Mouse (Mus musculus): Measurements from ENCODE around the gene Inpp4b.
"Not testable (repeated sequence)": the region's sequence is repeated elsewhere in the genome, so short reads cannot be mapped to it uniquely, and the experiment has no call there.

Inpp4b gene

GRCm38 (mm10) chr8:81992966-81993365 lies 650.6 kb downstream of the Inpp4b start:
- DNase-seq (ENCODE audit: low spot score in 2 of 2) = no peak

- DNase-seq (ENCODE audit: low spot score in 2 of 2) = no peak
These were observed 653.9 kb downstream of the Inpp4b start for GRCm38 (mm10) chr8:81996239-81996638.

- DNase-seq (ENCODE audit: low spot score in 2 of 2) = no peak
These were observed 654.5 kb downstream of the Inpp4b start for GRCm38 (mm10) chr8:81996823-81997222.

- DNase-seq (ENCODE audit: low spot score in 2 of 2) = no peak
These were observed 661.8 kb downstream of the Inpp4b start for GRCm38 (mm10) chr8:82004158-82004557.

- no peak for DNase-seq (ENCODE audit: low spot score in 2 of 2)
These were observed 663.1 kb downstream of the Inpp4b start for GRCm38 (mm10) chr8:82005466-82005865.

GRCm38 (mm10) chr8:82017792-82018191 lies 675.4 kb downstream of the Inpp4b start:
- DNase-seq (ENCODE audit: low spot score in 2 of 2) = no peak

GRCm38 (mm10) chr8:82027401-82027800 lies 685.0 kb downstream of the Inpp4b start:
- DNase-seq (ENCODE audit: low spot score in 2 of 2) = peak in 1 of 2 experiments; percentile 2

- DNase-seq (ENCODE audit: low spot score in 2 of 2) = peak in 1 of 2 experiments; percentile 6
These were observed 686.5 kb downstream of the Inpp4b start for GRCm38 (mm10) chr8:82028896-82029295.

- DNase-seq (ENCODE audit: low spot score in 2 of 2) = not testable (repeated sequence)
These were observed 689.7 kb downstream of the Inpp4b start for GRCm38 (mm10) chr8:82032035-82032434.

GRCm38 (mm10) chr8:82054030-82054429 lies 711.7 kb downstream of the Inpp4b start:
- no peak for DNase-seq (ENCODE audit: low spot score in 2 of 2)

- no peak for DNase-seq (ENCODE audit: low spot score in 2 of 2)
These were observed 725.3 kb downstream of the Inpp4b start for GRCm38 (mm10) chr8:82067619-82068018.

- no peak for DNase-seq (ENCODE audit: low spot score in 2 of 2)
These were observed 736.9 kb downstream of the Inpp4b start for GRCm38 (mm10) chr8:82079267-82079666.

- DNase-seq (ENCODE audit: low spot score in 2 of 2) = not testable (repeated sequence)
These were observed 744.3 kb downstream of the Inpp4b start for GRCm38 (mm10) chr8:82086631-82087030.

GRCm38 (mm10) chr8:82090901-82091300 lies 748.5 kb downstream of the Inpp4b start:
- DNase-seq (ENCODE audit: low spot score in 2 of 2) = no peak

- no peak for DNase-seq (ENCODE audit: low spot score in 2 of 2)
These were observed 750.9 kb downstream of the Inpp4b start for GRCm38 (mm10) chr8:82093274-82093673.

- no peak for DNase-seq (ENCODE audit: low spot score in 2 of 2)
These were observed 762.2 kb downstream of the Inpp4b start for GRCm38 (mm10) chr8:82104560-82104959.

GRCm38 (mm10) chr8:82106131-82106530 lies 763.8 kb downstream of the Inpp4b start:
- DNase-seq (ENCODE audit: low spot score in 2 of 2) = no peak

- no peak for DNase-seq (ENCODE audit: low spot score in 2 of 2)
These were observed 807.9 kb downstream of the Inpp4b start for GRCm38 (mm10) chr8:82150272-82150671.

- no peak for DNase-seq (ENCODE audit: low spot score in 2 of 2)
These were observed 815.6 kb downstream of the Inpp4b start for GRCm38 (mm10) chr8:82157928-82158327.

Data from cerebellum, postnatal 4 days (tissue).